Mouse (Mus musculus) frontal cortex, postnatal 25 days (tissue): ENCODE measurements around the gene Tmem62.
"Not testable (repeated sequence)": the region's sequence is repeated elsewhere in the genome, so short reads cannot be mapped to it uniquely, and the experiment has no call there.

Experiments
- DNase-seq, 2 experiments: peaks; one replicate each; pipeline ENCODE4 v3.0.0; 2022; ENCODE audit warnings: low spot score in 2 of 2

Gene Tmem62

GRCm38 (mm10) chr2:120976990-120977925, at the start of gene Tmem62:
Gene Tmem62 (plus strand): TSS chr2:120977017.
- peak; percentile 41 to 47 for DNase-seq

GRCm38 (mm10) chr2:120933038-120933437, 43.8 kb upstream of the Tmem62 start:
- no peak for DNase-seq

- no peak for DNase-seq
These were observed 25.6 kb upstream of the Tmem62 start for GRCm38 (mm10) chr2:120951208-120951607.

DNA sequence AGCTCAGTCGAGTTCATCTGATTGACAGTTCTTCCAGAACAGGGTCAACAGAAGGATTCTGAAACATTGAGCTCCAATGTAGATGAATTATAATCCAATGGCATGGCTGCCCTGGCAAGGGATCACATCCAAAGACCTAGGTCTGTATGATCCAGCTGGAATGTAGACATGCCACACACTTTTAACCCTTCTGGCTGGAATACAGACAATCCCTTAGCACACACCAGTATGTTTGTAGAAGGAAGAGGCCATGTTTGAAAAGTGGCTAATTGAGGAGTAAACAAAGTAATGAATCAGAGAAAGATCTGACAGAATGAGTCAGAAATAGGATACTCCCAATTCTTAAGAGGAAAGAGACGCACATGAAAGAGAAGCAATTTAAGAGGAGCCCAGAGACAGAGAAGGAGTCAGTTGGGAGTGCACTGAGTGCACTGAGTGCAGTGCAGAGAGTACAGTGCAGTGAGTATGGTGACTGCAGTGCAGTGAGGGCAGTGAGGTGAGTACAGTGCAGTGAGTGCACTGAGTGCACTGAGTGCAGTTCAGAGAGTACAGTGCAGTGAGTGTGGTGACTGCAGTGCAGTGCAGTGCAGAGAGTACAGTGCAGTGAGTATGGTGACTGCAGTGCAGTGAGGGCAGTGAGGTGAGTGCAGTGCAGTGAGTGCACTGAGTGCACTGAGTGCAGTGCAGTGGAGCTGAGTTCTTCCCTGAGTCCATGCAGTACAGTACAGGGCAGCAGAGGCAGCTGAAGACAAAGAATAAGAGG, 24.5 kb upstream of the Tmem62 start:
- no peak for DNase-seq

GRCm38 (mm10) chr2:120959363-120959762, 17.5 kb upstream of the Tmem62 start:
- no peak for DNase-seq

- DNase-seq, result no peak
These were observed 17.0 kb upstream of the Tmem62 start for GRCm38 (mm10) chr2:120959827-120960226.

DNA sequence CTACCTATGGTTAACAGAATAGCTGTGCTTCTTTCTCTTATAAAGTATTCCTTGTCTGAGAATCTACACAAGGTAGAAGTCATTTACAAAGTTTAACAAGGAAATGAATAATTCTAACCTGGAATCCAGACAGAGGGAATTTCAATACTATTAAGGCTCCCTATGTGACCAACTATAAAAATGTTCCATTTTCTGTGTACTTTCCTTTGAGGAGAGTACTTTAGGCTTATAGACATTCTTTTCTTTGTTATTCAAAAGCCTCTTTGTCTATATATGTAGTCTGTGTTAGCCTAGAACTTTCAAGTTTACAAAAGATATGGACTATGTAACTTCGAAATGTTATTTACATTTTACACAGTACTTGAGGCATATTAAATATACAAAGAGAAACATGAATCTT, 16.6 kb upstream of the Tmem62 start:
- no peak for DNase-seq

GRCm38 (mm10) chr2:120963110-120963509, 13.7 kb upstream of the Tmem62 start:
- DNase-seq, result no peak

DNA sequence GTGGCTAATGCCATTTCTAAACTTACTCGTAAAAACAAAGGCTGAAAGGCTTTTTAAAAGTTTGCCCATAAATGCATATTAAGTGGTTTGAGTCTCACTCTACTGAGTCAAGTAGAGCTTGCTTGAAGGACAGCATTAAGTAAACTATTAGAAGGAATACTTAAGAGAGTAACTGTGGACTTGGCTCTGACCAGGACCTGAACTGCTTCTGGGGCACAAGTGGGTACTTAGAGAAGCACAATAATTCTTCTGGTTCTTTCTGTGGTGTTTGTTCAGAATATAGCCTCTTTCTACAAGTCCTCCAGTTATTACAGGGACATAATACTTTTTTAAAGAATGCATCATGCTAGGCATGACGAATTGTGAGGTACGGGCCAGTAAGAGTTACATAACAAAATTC, 11.3 kb upstream of the Tmem62 start:
- DNase-seq, result no peak

GRCm38 (mm10) chr2:120970045-120970539, 6.7 kb upstream of the Tmem62 start:
- DNase-seq, result no peak

GRCm38 (mm10) chr2:120970559-120971080, 6.2 kb upstream of the Tmem62 start, which contains the start of gene Ubr1:
Gene Ubr1 (minus strand): TSS chr2:120970715.
- DNase-seq, result peak; percentile 62 to 75

DNA sequence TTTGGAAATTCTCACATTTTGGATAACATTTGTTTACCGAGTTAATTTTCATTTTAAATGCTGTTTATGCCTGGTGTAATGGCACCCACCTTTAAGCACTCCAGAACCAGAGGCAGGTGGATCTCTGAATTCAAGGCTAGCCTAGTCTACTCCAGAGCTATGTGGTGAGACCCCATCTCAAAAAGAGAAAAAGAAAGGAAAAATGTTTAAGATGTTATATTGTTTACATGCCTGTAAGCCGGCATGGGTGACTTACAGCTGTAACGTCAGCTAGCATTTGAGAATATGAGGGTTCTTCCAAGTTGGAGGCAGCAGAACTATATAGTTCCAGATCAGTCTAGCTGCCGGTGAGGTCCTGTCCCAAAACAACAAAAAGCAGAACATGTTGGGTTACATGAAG, 5.1 kb upstream of the Tmem62 start:
- no peak for DNase-seq

- DNase-seq, result not testable (repeated sequence)
These were observed 4.6 kb upstream of the Tmem62 start for GRCm38 (mm10) chr2:120972257-120972656.

- no peak for DNase-seq
These were observed 3.9 kb upstream of the Tmem62 start for GRCm38 (mm10) chr2:120972964-120973363.

GRCm38 (mm10) chr2:120976308-120976707, 509 bp upstream of the Tmem62 start:
- no peak for DNase-seq

DNA sequence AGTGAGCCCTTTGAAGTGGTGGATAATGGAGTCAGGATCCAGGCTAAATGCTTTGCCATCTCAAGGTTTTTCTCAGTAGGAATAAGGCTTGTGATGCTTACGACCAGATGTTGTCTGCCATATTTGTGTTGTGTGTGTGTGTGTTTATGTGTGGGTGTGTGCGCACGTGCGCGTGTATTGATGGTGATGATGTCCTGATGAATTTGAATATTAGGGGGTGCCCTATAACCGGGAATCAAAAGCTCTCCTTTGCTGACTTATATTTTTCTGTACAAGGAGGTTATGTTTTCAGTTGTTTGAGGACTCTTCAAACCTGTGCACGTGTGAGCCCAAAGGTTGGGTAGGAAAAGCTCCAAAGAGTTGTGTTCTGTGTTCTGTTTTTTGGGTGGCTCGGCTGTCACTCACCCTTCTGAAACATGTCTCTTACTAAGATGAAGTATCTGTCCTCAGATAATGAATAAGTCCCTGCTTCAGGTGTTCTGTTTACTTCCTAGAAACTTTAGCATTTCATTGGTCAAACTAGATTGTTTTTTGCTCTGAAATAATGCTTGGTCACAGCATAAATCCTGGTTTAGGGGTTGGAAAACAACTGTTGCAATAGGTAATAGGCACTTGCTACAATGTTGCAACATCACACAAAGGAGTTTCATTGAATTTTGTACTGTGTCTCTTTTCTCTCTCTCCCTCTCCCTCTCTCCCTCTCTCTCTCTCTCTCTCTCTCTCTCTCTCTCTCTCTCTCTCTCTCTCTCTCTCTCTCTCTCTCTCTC, 1.3 kb downstream of the Tmem62 start:
- no peak for DNase-seq

GRCm38 (mm10) chr2:120978693-120979037, 1.8 kb downstream of the Tmem62 start:
- DNase-seq, result no peak

GRCm38 (mm10) chr2:120979819-120980218, 3.0 kb downstream of the Tmem62 start:
- DNase-seq, result no peak

GRCm38 (mm10) chr2:120980861-120981260, 4.0 kb downstream of the Tmem62 start:
- DNase-seq, result no peak

- no peak for DNase-seq
These were observed 6.8 kb downstream of the Tmem62 start for GRCm38 (mm10) chr2:120983611-120984010.

DNA sequence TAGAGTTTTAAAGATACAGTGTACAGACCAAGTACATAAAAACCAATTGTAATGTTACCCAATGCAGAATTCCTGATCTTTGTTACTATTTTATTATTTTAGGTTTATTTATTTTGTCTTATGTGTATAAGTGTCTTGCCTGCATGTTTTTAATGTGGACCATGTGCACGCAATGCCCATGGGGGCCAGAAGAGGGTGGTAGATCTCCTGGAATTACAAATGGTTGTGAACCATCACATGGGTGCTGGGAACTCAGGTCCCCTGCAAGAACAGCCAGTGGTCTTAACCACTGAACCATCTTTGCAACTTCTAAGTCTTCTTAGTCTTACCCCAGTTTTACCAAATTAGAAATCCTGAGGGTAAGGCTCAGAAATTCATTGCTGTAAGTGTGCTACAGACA, 8.4 kb downstream of the Tmem62 start:
- DNase-seq, result no peak

DNA sequence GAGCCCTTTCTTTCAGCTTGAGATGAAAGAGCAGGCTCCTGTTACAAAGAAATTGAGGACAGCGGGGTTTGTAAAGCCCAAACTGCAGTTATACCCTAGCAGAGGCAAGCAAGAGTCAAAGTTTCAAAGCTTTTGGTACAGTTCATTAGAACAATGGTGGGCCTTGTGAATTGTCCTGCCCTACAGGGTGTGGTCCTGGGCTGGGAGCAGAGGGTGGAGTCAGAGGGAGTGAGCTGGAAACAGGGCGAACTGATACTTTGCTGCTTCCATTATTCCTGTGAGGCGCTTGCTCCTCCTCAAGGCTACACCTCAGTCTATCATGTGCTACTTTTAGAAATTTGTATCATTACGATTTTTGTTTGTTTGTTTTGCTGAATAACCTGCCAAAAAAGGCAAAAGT, 14.4 kb downstream of the Tmem62 start:
- no peak for DNase-seq
